Mouse (Mus musculus) E14TG2a.4 (cell line): ENCODE measurements around the gene Krtap16-1.

ENCODE experiments used
- CTCF ChIP-seq: conservative IDR thresholded peaks from 2 replicates; pipeline ENCODE4 v1.5.1; 2014; ENCODE audit warnings: low read length
- NANOG ChIP-seq: IDR thresholded peaks from 2 replicates; pipeline ENCODE4 v1.6.1; 2014; ENCODE audit warnings: borderline replicate concordance, low read length, mixed read lengths
- POU5F1 ChIP-seq: IDR thresholded peaks from 2 replicates; pipeline ENCODE4 v1.6.1; 2014; ENCODE audit warnings: low read length, borderline replicate concordance

DNA sequence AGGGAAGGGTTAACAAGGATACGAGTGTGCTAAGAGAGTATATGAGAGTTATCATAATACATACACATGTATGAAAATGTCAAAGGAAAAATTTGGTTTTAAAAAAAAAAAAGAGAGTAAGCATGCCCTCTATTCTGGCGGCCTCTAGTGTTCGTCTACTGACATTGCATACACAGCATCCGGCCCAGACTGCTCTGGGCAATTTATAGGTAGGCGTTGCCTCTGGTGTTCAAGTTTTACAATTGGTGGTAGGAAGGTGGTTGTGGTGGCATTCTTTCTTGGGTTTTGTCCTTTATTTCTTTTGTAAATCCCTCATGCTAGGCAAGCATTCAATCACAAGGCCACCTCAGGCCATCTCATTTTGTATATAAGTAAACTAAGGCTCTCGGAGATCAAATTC, 18.4 kb upstream of the Krtap16-1 start:
- TF ChIP-seq CTCF (peak; percentile 98), NANOG (no peak), POU5F1 (no peak)
